Mouse (Mus musculus) limb, embryonic 14.5 days (tissue): ENCODE measurements around the gene Acer1. TPM values are rescaled to one million over a fixed set of nuclear protein-coding genes. Genes with fewer than 3 reads are reported as not detected.

Experiments
- ATAC-seq: fragments of 200-750 bp; cut with Nextera tagmentation; 2 replicates; pipeline ENCODE4 v1.8.0; 2017; ENCODE audit warnings: low read depth, moderate number of reproducible peaks, moderate TSS enrichment; ENCODE audit not compliant: low FRiP score
- DNase-seq: peaks from one replicate; pipeline ENCODE4 v3.0.0-alpha.2; 2015; ENCODE audit warnings: low spot score
- H3K27ac ChIP-seq: fragments of 300-500 bp; sonication (generic); replicated peaks from 2 replicates; pipeline ENCODE4 v1.5.1; 2014; ENCODE audit warnings: low read depth, mild to moderate bottlenecking, low read length, moderate library complexity, mixed read lengths
- H3K27me3 ChIP-seq: fragments of 300-500 bp; sonication (generic); 2 replicates; pipeline ENCODE4 v1.6.1; 2014; ENCODE audit warnings: low read length, mixed read lengths; ENCODE audit not compliant: control insufficient read depth, insufficient read depth
- H3K36me3 ChIP-seq: fragments of 300-500 bp; sonication (generic); 2 replicates; pipeline ENCODE4 v1.6.1; 2014; ENCODE audit warnings: mild to moderate bottlenecking, low read length, moderate library complexity, mixed read lengths; ENCODE audit not compliant: control insufficient read depth, insufficient read depth
- H3K4me1 ChIP-seq: fragments of 300-500 bp; sonication (generic); 2 replicates; pipeline ENCODE4 v1.6.1; 2014; ENCODE audit warnings: antibody characterized with exemption, low read length, mixed read lengths; ENCODE audit not compliant: control insufficient read depth, insufficient read depth
- H3K4me2 ChIP-seq: fragments of 300-500 bp; sonication (generic); replicated peaks from 2 replicates; pipeline ENCODE4 v1.6.1; 2014; ENCODE audit warnings: low read depth, mild to moderate bottlenecking, low read length, moderate library complexity; ENCODE audit not compliant: severe bottlenecking
- H3K4me3 ChIP-seq: fragments of 300-500 bp; sonication (generic); replicated peaks from 2 replicates; pipeline ENCODE4 v1.5.1; 2014; ENCODE audit warnings: low read length
- H3K9ac ChIP-seq: fragments of 300-500 bp; sonication (generic); 2 replicates; pipeline ENCODE4 v1.6.1; 2014; ENCODE audit warnings: mild to moderate bottlenecking, low read depth, low read length, moderate library complexity; ENCODE audit not compliant: severe bottlenecking
- H3K9me3 ChIP-seq: fragments of 300-500 bp; sonication (generic); 2 replicates; pipeline ENCODE4 v1.6.1; 2016; ENCODE audit warnings: low read length; ENCODE audit not compliant: control insufficient read depth
- POLR2A ChIP-seq: fragments of 200-500 bp; IDR thresholded peaks from 2 replicates; pipeline ENCODE4 v1.8.0; 2012; ENCODE audit warnings: inconsistent platforms, mild to moderate bottlenecking, moderate library complexity, borderline replicate concordance; ENCODE audit not compliant: insufficient read depth, insufficient read length; ENCODE audit errors: extremely low read depth
- WGBS: fragments of 180-500 bp; shearing (Covaris S2); extraction: QIAGEN DNeasy Blood & Tissue Kit; methylation state at CpG from one replicate; pipeline ENCODE4 v1.1.7; 2014; 5-methylcytosine and 5-hydroxymethylcytosine counted together
- polyA plus RNA-seq, 2 experiments: library from polyadenylated mRNA; depleted of rRNA in 1 of 2; stranded (reverse) in 1 of 2; unstranded in 1 of 2; fragments of >200 nt; fragmentation: Nextera tagmentation in 1 of 2; extraction: Ambion mirVana in 1 of 2; gene quantifications; 2 replicates each; pipeline versions ENCODE4 v1.2.1 to v1.2.3; 2012 to 2014

Acer1 gene
- polyA plus RNA-seq, 2 experiments, result 1.5 to 5.6 TPM

DNA sequence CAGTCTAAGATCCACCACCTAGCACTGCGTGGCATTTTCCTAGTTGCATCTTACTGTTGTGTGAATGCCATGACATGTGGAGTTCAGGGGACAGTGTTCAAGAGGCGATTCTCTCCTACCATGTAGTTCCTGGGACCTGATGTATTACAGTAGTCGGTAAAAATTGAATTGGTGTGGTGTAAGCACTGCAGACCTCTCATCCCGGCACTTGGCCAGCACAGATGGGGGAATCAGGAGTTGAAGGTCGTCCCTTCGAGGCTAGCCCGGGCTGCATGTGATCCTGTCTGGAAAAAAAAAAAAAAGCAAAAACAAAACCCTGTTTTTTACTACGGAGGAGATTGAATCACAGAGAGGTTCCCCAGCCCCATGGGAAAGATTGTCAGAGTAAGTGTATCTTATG, 13.1 kb upstream of the Acer1 start:
- ATAC-seq (no peak), DNase-seq (no peak)
- no peaks in the 10 kb centered on the region for H3K9me3 ChIP-seq
- no peaks in the 10 kb centered on the region for H3K27me3 ChIP-seq
- peaks cover 14% of the 10 kb centered on the region; the same call in 1 of the 2 replicates for H3K4me1 ChIP-seq
- no peak for TF ChIP-seq POLR2A
- H3K4me2 ChIP-seq, result no peak overlapping the region
- H3K27ac ChIP-seq, result no peak overlapping the region
- 91% methylated on average over 8 of the region's 8 CpGs for WGBS
- H3K4me3 ChIP-seq, result no peak overlapping the region
- no peak overlapping the region for H3K9ac ChIP-seq
- H3K36me3 ChIP-seq, result peaks cover 57% of the 10 kb centered on the region

DNA sequence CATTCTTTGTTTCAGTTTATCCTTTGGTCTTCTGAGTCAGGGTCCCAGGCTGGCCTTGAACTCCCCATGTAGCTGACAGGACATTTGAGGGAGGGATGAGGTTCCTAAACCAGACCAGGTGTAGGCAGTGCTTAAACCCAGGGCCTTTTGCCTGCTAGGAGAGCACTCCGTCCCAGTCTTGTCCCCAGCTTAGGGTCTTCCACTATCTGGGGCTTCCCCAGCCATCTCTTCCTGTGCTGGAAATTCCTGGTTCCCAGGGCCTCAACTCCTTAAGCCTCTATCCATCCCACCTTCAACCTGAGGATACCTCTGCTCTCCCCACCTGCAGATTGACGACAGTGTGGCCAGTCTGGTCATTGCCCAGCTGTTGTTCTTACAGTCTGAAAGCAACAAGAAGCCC, 9.0 kb upstream of the Acer1 start:
- 71% methylated on average over 2 of the region's 2 CpGs for WGBS
- no peak for TF ChIP-seq POLR2A
- DNase-seq (no peak), ATAC-seq (no peak)
- Histone ChIP-seq H3K36me3 (peaks cover 42% of the 10 kb centered on the region), H3K4me2 (peak overlapping the region; percentile 86), H3K4me3 (peak overlapping the region; percentile 91), H3K4me1 (peaks cover 5% of the 10 kb centered on the region; the same call in 1 of the 2 replicates), H3K9ac (peak overlapping the region; percentile 87), H3K27ac (no peak overlapping the region), H3K27me3 (no peaks in the 10 kb centered on the region), H3K9me3 (no peaks in the 10 kb centered on the region)

DNA sequence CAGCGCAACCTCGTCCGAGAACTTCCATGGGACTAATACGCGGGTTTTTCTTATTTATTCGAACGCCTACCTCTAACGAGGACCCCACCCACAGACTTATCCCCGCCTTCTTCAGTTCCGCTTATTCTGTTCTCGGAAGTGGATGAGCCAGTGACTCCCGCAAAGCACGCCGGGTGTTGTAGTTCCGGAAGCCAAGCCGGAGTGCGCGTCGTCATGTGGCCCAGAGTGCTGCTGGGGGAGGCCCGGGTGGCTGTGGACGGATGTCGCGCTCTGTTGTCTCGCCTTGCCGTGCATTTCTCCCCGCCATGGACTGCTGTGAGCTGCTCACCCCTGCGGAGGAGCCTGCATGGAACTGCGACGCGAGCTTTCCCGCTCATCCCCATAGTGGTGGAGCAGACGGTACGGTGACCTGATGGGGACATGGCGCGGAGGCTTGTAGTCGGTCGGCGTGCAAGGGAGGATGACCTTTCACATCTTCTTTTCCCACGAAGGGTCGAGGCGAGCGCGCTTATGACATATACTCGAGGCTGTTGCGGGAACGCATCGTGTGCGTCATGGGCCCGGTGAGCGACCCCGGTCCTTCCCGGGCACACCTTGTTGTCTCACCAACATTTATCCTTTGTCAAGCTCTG, 8.3 kb upstream of the Acer1 start, which contains the start of gene Clpp:
Gene Clpp, plus strand, starts transcription at position 191 of the 632 bp plus-strand sequence.
- Histone ChIP-seq H3K4me2 (peak within 1 kb of the TSS; percentile 86), H3K27ac (peak within 1 kb of the TSS; percentile 55; the same call in 1 of the 2 replicates), H3K9me3 (no peaks in the 10 kb centered on the region), H3K9ac (peak within 1 kb of the TSS; percentile 87), H3K36me3 (peaks cover 35% of the 10 kb centered on the region), H3K27me3 (no peaks in the 10 kb centered on the region), H3K4me3 (peak within 1 kb of the TSS; percentile 91), H3K4me1 (peaks cover 5% of the 10 kb centered on the region; the same call in 1 of the 2 replicates)
- ATAC-seq (peak; percentile 97), DNase-seq (peak; percentile 96)
- TF ChIP-seq POLR2A, result peak; percentile 93
- WGBS, result under 1% methylated on average over 52 of the region's 52 CpGs

DNA sequence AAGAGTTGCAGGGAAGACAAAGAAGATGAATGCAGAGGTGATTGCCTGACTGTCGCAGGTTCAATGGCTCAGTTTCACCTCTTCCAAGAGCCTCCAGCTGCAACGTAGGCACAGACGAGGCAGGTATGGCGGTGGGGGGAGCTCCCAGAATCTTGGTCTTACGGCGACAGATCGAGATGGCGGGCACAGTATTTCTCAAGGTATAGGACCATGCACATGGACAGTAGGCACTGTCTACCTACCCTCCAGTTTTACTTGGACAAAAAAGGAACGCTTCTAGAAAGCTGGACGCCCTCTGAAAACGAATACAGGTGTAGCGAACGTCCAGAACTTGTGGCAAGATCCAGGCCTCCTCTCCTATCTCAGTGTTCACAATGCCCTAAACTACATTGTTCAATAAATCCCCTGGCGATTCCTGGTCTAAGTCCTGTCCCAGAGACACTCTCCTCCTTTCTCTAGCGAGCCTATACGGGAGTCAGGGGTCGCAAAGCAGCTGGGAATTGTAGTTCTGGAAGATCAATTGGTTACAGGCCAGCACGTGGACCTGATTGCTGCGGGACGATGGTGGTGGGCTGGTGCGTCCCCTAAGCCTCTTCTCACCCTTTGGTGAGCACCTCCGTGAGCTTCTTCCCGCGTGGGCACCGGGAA, 7.7 kb upstream of the Acer1 start:
- Histone ChIP-seq H3K4me1 (peaks cover 5% of the 10 kb centered on the region; the same call in 1 of the 2 replicates), H3K36me3 (peaks cover 29% of the 10 kb centered on the region), H3K9ac (peak overlapping the region; percentile 87), H3K27me3 (no peaks in the 10 kb centered on the region), H3K9me3 (no peaks in the 10 kb centered on the region), H3K4me3 (peak overlapping the region; percentile 91), H3K27ac (peak overlapping the region; percentile 55; the same call in 1 of the 2 replicates), H3K4me2 (peak overlapping the region; percentile 86)
- 4% methylated on average over 25 of the region's 25 CpGs for WGBS
- ATAC-seq (peak; percentile 93), DNase-seq (peak; percentile 90)
- TF ChIP-seq POLR2A, result no peak

DNA sequence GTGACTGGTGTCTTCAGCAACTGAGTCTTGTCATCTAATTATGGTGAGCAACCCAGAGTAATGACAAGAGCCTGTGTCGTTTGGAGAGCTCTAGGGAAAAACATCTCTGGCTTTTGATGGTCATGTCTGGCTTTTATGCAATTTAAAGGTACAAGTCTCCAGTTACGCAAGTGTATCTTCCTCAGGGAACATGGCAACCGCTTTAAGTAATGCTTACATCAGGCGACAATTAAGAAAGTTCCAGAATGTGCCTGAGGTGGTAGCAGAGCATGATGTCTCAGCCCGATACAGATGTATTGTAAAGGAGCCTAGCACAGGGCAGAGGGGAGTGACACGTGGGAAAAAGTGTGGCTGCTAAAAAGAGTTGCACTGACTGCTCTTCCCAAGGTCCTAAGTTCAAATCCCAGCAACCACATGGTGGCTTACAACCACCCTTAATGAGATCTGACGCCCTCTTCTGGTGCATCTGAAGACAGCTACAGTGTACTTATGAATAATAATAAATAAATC, 7.0 kb upstream of the Acer1 start:
- no peaks in the 10 kb centered on the region for H3K9me3 ChIP-seq
- no peak for DNase-seq
- no peak overlapping the region for H3K27ac ChIP-seq
- H3K9ac ChIP-seq, result no peak overlapping the region
- 71% methylated on average over 7 of the region's 7 CpGs for WGBS
- peak overlapping the region; percentile 91 for H3K4me3 ChIP-seq
- H3K4me1 ChIP-seq, result peaks cover 5% of the 10 kb centered on the region; the same call in 1 of the 2 replicates
- H3K4me2 ChIP-seq, result peak overlapping the region; percentile 86
- peaks cover 22% of the 10 kb centered on the region for H3K36me3 ChIP-seq
- no peaks in the 10 kb centered on the region for H3K27me3 ChIP-seq
- no peak for ATAC-seq
- no peak for TF ChIP-seq POLR2A
